Comparison of ENCODE assay signal across 12 mouse cellular contexts in the genomic region with DNA sequence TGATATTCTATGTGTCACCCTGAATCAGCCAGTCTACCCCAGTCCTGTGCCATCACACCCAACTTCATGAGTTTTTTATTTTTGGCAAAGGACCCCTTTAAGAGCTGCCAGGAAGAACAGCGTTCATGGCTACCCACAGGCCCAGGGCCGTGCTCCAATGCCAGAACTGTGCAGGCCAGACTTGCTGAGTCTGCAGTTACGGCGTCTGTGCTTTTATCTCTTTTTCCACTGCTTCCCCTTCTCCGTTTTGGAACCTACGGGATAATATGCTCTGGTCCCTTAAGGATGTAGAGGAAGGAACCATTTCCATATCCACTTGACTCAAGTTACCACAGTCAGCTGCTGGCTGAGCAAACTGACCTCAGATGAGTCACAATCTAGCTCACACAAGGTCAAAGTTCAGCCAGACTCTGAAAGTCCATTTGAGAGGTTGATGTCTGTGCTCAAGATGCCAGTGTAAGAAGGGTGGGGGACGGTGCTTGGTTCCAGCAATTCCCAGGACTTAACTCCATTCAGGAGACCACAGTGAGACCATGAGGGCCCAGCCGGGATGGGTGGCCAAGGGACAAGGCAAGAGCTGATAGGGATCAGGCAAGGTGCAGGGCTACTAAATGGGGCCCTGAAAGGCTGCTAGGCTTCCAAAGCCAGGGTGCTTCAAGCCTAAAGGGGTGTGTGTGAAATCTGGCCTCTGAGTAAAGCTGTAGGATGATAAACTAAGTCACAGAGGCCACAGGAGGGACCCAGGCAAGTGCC. TPM values are rescaled to one million over a fixed set of nuclear protein-coding genes. Genes with fewer than 3 reads are reported as not detected.
A peak's percentile ranks its signal among the peaks of the same experiment; 100 is the strongest.
DNase-seq lines count a peak whose midpoint lies in the region; ATAC-seq and TF ChIP-seq lines count a peak whose summit lies in the region.
"Had no signal": no experiment of that assay in that cellular context is flagged by ENCODE, and none has a peak within 500 bp of the region (broad histone marks: within the 10 kb centered on the region; RNA-seq: fewer than 3 reads in every experiment).

No protein-coding gene starts in this region.

- no peak for TF ChIP-seq EP300 in stomach, postnatal 0 days (optimal IDR thresholded peaks at IDR 0.05)

- intact Hi-C loops in heart, postnatal 14 days (cut with DNase I) = loop anchor here (5.0 kb wide), 1 partner anchor 124 kb away; no protein-coding TSS in a partner anchor

- no peaks in the 10 kb centered on the region for H3K27me3 ChIP-seq in heart, embryonic 10.5 days (ENCODE audit: insufficient read depth, poor library complexity, severe bottlenecking)
- H3K27me3 ChIP-seq in intestine, embryonic 15.5 days (replicated peaks) = no peaks in the 10 kb centered on the region
- H3K27me3 ChIP-seq in stomach, postnatal 0 days (ENCODE audit: control insufficient read depth, insufficient read depth, low read length) = no peaks in the 10 kb centered on the region
- H3K27me3 ChIP-seq in hindbrain, embryonic 10.5 days (ENCODE audit: insufficient read depth, poor library complexity, severe bottlenecking) = peaks cover 6% of the 10 kb centered on the region; the same call in 1 of the 2 replicates

- H3K4me3 ChIP-seq in heart, embryonic 10.5 days = no peak overlapping the region
- no peak overlapping the region for H3K4me3 ChIP-seq in intestine, embryonic 15.5 days (replicated peaks)
- no peak overlapping the region for H3K4me3 ChIP-seq in stomach, postnatal 0 days (ENCODE audit: low read depth, low read length)
- H3K4me3 ChIP-seq in hindbrain, embryonic 10.5 days = no peak overlapping the region
- H3K4me3 ChIP-seq: erythroblast, embryonic 14.5 days; gastrocnemius, adult 2 months had no signal

- H3K36me3 ChIP-seq in heart, embryonic 10.5 days = no peaks in the 10 kb centered on the region
- H3K36me3 ChIP-seq in intestine, embryonic 15.5 days = no peaks in the 10 kb centered on the region
- no peaks in the 10 kb centered on the region for H3K36me3 ChIP-seq in stomach, postnatal 0 days (ENCODE audit: control insufficient read depth, insufficient read depth, low read length)
- H3K36me3 ChIP-seq in hindbrain, embryonic 10.5 days = peaks cover 8% of the 10 kb centered on the region; the same call in 1 of the 2 replicates

- peak; percentile 73 for DNase-seq in heart, embryonic 10.5 days (ENCODE audit: low spot score)
- DNase-seq in heart, postnatal 14 days = no peak
- DNase-seq in lung, postnatal 36 days = peak; percentile 9
- no peak for DNase-seq in lung, postnatal 14 days
- no peak for DNase-seq in stomach, postnatal 0 days (ENCODE audit: low spot score)
- no peak for DNase-seq in hindbrain, embryonic 10.5 days (ENCODE audit: low spot score)
- no peak for DNase-seq in thymus, adult 18-20 months
- DNase-seq: gastrocnemius, adult 2 months; lung, postnatal 4 days had no signal

- no peak for TF ChIP-seq CTCF in stomach, postnatal 0 days (IDR thresholded peaks at IDR 0.05; ENCODE audit: low read depth)

- H3K27ac ChIP-seq in heart, embryonic 10.5 days = peak overlapping the region; percentile 37; the same call in 1 of the 2 replicates
- H3K27ac ChIP-seq in intestine, embryonic 15.5 days = no peak overlapping the region
- H3K27ac ChIP-seq in stomach, postnatal 0 days (replicated peaks) = no peak overlapping the region
- no peak overlapping the region for H3K27ac ChIP-seq in hindbrain, embryonic 10.5 days
- H3K27ac ChIP-seq: gastrocnemius, adult 2 months; hindbrain, postnatal 0 days had no signal

- 46% methylated on average over 8 of the region's 8 CpGs for WGBS in heart, embryonic 10.5 days
- WGBS in intestine, embryonic 15.5 days = 62% methylated on average over 8 of the region's 8 CpGs
- 55% methylated on average over 8 of the region's 8 CpGs for WGBS in stomach, postnatal 0 days
- 78% methylated on average over 8 of the region's 8 CpGs for WGBS in hindbrain, embryonic 10.5 days

- H3K4me1 ChIP-seq in heart, embryonic 10.5 days = peaks cover 30% of the 10 kb centered on the region
- H3K4me1 ChIP-seq in intestine, embryonic 15.5 days (replicated peaks) = peaks cover 16% of the 10 kb centered on the region
- H3K4me1 ChIP-seq in stomach, postnatal 0 days (replicated peaks; ENCODE audit: control insufficient read depth, insufficient read depth) = no peaks in the 10 kb centered on the region
- H3K4me1 ChIP-seq in hindbrain, embryonic 10.5 days (replicated peaks) = peaks cover 27% of the 10 kb centered on the region

- peak; percentile 46 for ATAC-seq in intestine, embryonic 15.5 days
- peak; percentile 49; the same call in 1 of the 2 replicates for ATAC-seq in stomach, postnatal 0 days (ENCODE audit: low FRiP score, low TSS enrichment)
- ATAC-seq: hindbrain, postnatal 0 days had no signal

- no peak overlapping the region for H3K4me2 ChIP-seq in intestine, embryonic 15.5 days (replicated peaks)
- no peak overlapping the region for H3K4me2 ChIP-seq in stomach, postnatal 0 days (replicated peaks; ENCODE audit: low read depth)

- H3K9me3 ChIP-seq in heart, embryonic 10.5 days = no peaks in the 10 kb centered on the region
- H3K9me3 ChIP-seq in intestine, embryonic 15.5 days = no peaks in the 10 kb centered on the region
- no peaks in the 10 kb centered on the region for H3K9me3 ChIP-seq in stomach, postnatal 0 days (ENCODE audit: control insufficient read depth, low read length)
- H3K9me3 ChIP-seq in hindbrain, embryonic 10.5 days = no peaks in the 10 kb centered on the region

- H3K9ac ChIP-seq in intestine, embryonic 15.5 days = no peak overlapping the region
- H3K9ac ChIP-seq in stomach, postnatal 0 days (ENCODE audit: low read length) = no peak overlapping the region

RNA-seq across cellular contexts. Expression of a gene that starts 26.9 kb away (rescaled TPM):
- polyA plus RNA-seq in heart, embryonic 10.5 days (2016; fragmentation: Nextera tagmentation; extraction: Ambion mirVana) = 2.7 and 3.2 TPM in 2 replicates
- 1 to 10 TPM; 1.3 to 1.6 TPM for total RNA-seq in heart, postnatal 14 days (2021)
- polyA plus RNA-seq in intestine, embryonic 15.5 days (2015; fragmentation: Nextera tagmentation; extraction: Ambion mirVana) = 4.3 TPM in 2 replicates
- polyA plus RNA-seq in stomach, postnatal 0 days (2015; fragmentation: Nextera tagmentation; extraction: Ambion mirVana) = 2.9 and 3.9 TPM in 2 replicates
- 4.1 and 4.4 TPM in 2 replicates for polyA plus RNA-seq in hindbrain, embryonic 10.5 days (2016; fragmentation: Nextera tagmentation; extraction: Ambion mirVana)

RNA-seq across cellular contexts. Expression of a gene that starts 26.9 kb away (rescaled TPM):
- polyA plus RNA-seq in heart, embryonic 10.5 days (2016; fragmentation: Nextera tagmentation; extraction: Ambion mirVana) = 0.60 and 0.83 TPM in 2 replicates
- total RNA-seq in heart, postnatal 14 days (2021) = under 1 TPM in 1 of 2 experiments, not detected in 1; 1.00 TPM
- 0.93 TPM in 1 of 2 replicates, not detected in the other for polyA plus RNA-seq in intestine, embryonic 15.5 days (2015; fragmentation: Nextera tagmentation; extraction: Ambion mirVana)
- 0.79 and 1.3 TPM in 2 replicates for polyA plus RNA-seq in stomach, postnatal 0 days (2015; fragmentation: Nextera tagmentation; extraction: Ambion mirVana)
- 0.72 TPM in 1 of 2 replicates, not detected in the other for polyA plus RNA-seq in hindbrain, embryonic 10.5 days (2016; fragmentation: Nextera tagmentation; extraction: Ambion mirVana)
- total RNA-seq: gastrocnemius, adult 2 months; hindbrain, postnatal 0 days had no signal

RNA-seq across cellular contexts. Expression of a gene that starts 27.2 kb away (rescaled TPM):
- 67.6 and 80.2 TPM in 2 replicates for polyA plus RNA-seq in heart, embryonic 10.5 days (2016; fragmentation: Nextera tagmentation; extraction: Ambion mirVana)
- 10 to 100 TPM; 29.0 to 33.6 TPM for total RNA-seq in heart, postnatal 14 days (2021)
- 54.6 and 65.7 TPM in 2 replicates for polyA plus RNA-seq in intestine, embryonic 15.5 days (2015; fragmentation: Nextera tagmentation; extraction: Ambion mirVana)
- polyA plus RNA-seq in stomach, postnatal 0 days (2015; fragmentation: Nextera tagmentation; extraction: Ambion mirVana) = 33.3 and 36.2 TPM in 2 replicates
- 89.6 and 92.5 TPM in 2 replicates for polyA plus RNA-seq in hindbrain, embryonic 10.5 days (2016; fragmentation: Nextera tagmentation; extraction: Ambion mirVana)

RNA-seq across cellular contexts. Expression of a gene that starts 58.2 kb away (rescaled TPM):
- polyA plus RNA-seq in heart, embryonic 10.5 days (2016; fragmentation: Nextera tagmentation; extraction: Ambion mirVana) = 4.7 and 6.1 TPM in 2 replicates
- 1 to 10 TPM; 1.4 to 1.5 TPM for total RNA-seq in heart, postnatal 14 days (2021)
- polyA plus RNA-seq in intestine, embryonic 15.5 days (2015; fragmentation: Nextera tagmentation; extraction: Ambion mirVana) = 7.4 and 7.6 TPM in 2 replicates
- 5.4 and 5.8 TPM in 2 replicates for polyA plus RNA-seq in stomach, postnatal 0 days (2015; fragmentation: Nextera tagmentation; extraction: Ambion mirVana)
- 10.1 and 12.6 TPM in 2 replicates for polyA plus RNA-seq in hindbrain, embryonic 10.5 days (2016; fragmentation: Nextera tagmentation; extraction: Ambion mirVana)

Comparison
In these comparisons a context has a peak if more than half of its experiments do, and no peak if none do; other contexts are left out.
1. DNase-seq: peak in heart, embryonic 10.5 days (single experiment) and lung, postnatal 36 days (single experiment); none in heart, postnatal 14 days (0 of 2), lung, postnatal 14 days (single experiment), stomach, postnatal 0 days (single experiment), hindbrain, embryonic 10.5 days (single experiment) and thymus, adult 18-20 months (0 of 2).